5 mouse cellular contexts compared by ENCODE assay signal in genomic region chr4:25055541-25055940, GRCm38 (mm10).
DNase-seq lines count a peak whose midpoint lies in the region.

No protein-coding gene starts in this region.

- DNase-seq in kidney, adult 18-20 months, result peak; percentile 45
- DNase-seq in kidney, adult 8-10 months, result peak; percentile 65 to 72
- peak; percentile 8 for DNase-seq in kidney, postnatal 10 days
- peak; percentile 43 to 69 for DNase-seq in kidney, postnatal 25 days
- peak; percentile 2 to 4 for DNase-seq in kidney, postnatal 4 days

Comparison
In these comparisons a context has a peak if more than half of its experiments do, and no peak if none do; other contexts are left out.
1. Peak in every context shown above with its lines: DNase-seq.
2. DNase-seq: peak in every context shown above with its lines; median percentile 68 in kidney, adult 8-10 months; 56 in kidney, postnatal 25 days; 45 in kidney, adult 18-20 months; 8 in kidney, postnatal 10 days; 3 in kidney, postnatal 4 days.